Mouse (Mus musculus): Measurements from ENCODE around the gene Capn7.

The Capn7 gene

DNA sequence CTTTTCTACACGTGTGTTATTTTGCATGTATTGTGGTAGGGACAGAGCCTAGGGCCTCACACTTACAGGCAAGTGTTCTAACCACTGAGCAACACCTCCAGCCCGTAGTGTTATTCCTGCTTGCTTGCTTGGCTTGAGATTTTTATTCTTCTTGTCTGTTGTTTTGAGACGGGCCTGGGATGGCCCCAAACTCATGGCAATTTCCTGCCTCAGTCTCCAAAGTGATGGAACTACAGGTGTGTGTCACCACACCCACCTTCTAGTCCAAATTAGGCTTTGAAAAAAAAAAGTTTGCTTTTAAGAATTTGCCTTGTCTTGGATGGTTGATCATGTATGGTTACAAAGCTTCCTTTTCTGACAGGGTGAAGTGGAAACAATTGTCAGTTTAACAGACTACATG, 80.0 kb downstream of the Capn7 start:
- DNase-seq, result no peak

DNA sequence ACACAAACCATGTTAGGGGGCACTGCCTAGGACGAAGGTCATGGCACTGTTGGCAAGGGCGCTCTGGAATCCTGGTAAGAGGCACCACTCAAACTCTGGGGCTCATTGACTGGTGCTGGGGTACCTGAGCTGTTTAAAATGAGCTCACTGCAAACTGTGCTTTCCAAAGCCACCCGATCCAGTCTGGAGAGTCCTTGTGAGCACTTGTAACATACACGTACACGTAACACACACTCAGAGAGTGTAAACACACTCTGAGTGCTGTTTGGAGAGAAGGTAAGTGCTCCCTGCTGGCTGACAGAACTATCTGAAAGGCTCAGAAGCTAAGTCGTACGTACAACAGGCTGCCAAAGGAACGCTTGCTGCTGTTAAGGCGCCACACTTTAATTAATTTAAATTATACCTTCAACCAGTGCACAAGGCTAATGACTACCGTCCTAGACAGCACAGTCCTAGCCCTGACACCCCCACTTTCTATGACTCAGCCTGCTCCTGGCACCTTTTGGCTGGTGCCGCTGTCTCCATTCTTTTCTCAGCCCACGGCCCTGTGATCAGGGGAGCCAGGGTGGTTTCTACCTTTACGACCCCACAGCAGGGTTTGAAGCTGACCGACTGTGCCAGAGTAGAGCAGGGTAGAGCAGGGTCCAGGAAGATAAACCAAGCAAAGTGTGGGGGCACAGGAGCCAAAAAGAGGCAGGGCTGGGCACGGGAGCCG, 80.6 kb downstream of the Capn7 start:
- DNase-seq, result no peak

DNA sequence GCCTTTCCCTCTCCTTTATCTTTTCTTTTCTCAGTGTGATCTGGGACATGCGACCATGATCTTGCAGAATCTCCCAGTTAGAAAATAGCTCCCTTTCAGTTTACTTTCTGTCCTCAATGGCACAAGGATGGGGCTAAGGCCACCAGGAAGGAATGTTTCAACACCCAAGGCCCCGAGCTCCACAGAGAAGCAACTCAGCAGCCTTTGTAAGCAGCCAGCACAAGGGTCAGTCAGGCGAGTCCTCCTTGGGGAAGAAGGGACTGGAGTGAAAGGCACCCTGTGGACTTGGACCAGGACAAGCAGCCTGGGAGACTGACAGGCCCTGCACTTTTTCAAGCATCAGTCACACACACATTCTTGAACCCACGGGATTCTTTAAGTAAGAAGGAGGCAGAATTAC, 82.8 kb downstream of the Capn7 start:
- DNase-seq, result no peak

DNA sequence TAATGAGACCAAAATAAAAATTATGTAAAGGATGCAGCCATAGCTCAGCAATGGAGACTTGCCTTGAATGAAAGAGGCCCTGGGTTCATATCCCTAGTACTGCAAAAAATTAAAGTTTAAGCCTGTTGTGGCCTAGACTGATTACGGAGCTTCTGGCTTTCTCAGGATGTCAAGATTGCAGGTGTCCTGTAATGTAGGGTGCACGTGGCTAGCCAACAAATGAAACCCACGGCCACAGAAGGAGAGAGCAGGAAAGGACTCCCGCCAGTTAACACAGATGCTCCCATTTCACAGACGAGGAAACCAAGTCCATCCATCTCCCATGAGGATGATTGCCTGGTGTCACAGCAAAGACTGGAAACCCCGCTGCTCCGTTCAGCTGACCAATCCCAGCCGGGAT, 83.7 kb downstream of the Capn7 start:
- no peak for DNase-seq

DNA sequence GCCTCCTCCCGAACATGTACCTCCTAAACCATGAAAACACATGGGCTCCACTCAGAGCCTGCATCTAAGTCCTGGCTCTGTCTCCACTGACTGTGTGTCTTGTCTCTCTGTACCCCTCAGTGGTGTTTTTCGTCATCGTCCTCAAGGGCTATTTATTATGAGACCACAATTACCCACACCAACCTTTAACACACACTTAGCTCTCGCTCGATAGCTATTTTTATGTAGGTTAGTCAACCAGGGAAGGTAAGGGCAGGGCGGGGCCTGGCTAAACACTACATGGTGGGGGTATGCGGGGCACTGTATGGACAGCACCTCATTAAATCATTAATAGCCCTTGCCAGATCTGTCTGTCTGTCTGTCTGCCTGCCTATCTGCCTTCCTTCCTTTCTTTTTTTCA, 84.1 kb downstream of the Capn7 start:
- no peak for DNase-seq

DNA sequence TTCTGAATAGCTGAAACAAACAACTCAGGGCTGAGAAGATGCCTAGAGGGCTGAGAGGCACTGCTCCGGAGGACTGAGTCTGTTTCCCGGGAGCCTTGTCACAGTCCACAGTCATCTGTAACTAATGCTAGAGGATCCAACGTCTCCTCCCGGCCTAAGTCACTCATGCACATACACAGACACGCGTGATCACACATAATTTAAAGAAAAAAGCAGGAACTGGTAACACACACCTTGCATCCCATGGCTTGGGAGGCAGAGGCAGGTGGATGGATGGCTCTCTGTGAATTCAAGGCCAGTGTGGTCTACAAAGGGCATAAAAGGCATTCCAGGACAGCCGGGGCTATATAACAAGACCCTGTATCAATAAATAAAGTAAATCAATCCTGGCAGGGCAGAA, 84.5 kb downstream of the Capn7 start:
- DNase-seq, result no peak

All from right cerebral cortex, postnatal 25 days (tissue).